20 mouse cellular contexts compared by ENCODE assay signal in genomic region chr4:42868193-42868592, GRCm38 (mm10). TPM values are rescaled to one million over a fixed set of nuclear protein-coding genes. Genes with fewer than 3 reads are reported as not detected.
"Had no signal": no experiment of that assay in that cellular context is flagged by ENCODE, and none has a peak within 500 bp of the region (broad histone marks: within the 10 kb centered on the region; RNA-seq: fewer than 3 reads in every experiment).

No protein-coding gene starts in this region.

- H3K9ac ChIP-seq: limb, embryonic 15.5 days; lung, embryonic 14.5 days; neural tube, embryonic 15.5 days had no signal

- H3K27me3 ChIP-seq: limb, embryonic 15.5 days; neural tube, embryonic 15.5 days had no signal

- H3K36me3 ChIP-seq: limb, embryonic 15.5 days; midbrain, embryonic 10.5 days; neural tube, embryonic 15.5 days had no signal

- DNase-seq: kidney, adult 18-20 months; kidney, postnatal 10 days; kidney, postnatal 4 days; lung, embryonic 14.5 days; lung, postnatal 10 days; lung, postnatal 4 days; midbrain, embryonic 14.5 days; right cerebral cortex, adult 18-20 months; thymus, adult 18-20 months; thymus, postnatal 14 days had no signal

- H3K4me1 ChIP-seq: limb, embryonic 15.5 days; midbrain, embryonic 10.5 days; neural tube, embryonic 15.5 days had no signal

- H3K4me3 ChIP-seq: layer of hippocampus, adult 2 months; left cerebral cortex, adult 2 months; limb, embryonic 15.5 days; midbrain, embryonic 10.5 days; myocyte; neural tube, embryonic 15.5 days had no signal

- H3K9me3 ChIP-seq: limb, embryonic 15.5 days; midbrain, embryonic 10.5 days; neural tube, embryonic 15.5 days had no signal

- H3K27ac ChIP-seq: layer of hippocampus, adult 2 months; left cerebral cortex, adult 2 months; limb, embryonic 15.5 days; midbrain, embryonic 10.5 days; neural tube, embryonic 15.5 days had no signal

- H3K4me2 ChIP-seq: limb, embryonic 15.5 days; lung, embryonic 14.5 days; neural tube, embryonic 15.5 days had no signal

RNA-seq across cellular contexts. Expression of gene Fam205c, which starts 5.8 kb away (rescaled TPM):
- total RNA-seq: megakaryocyte, adult 5-6 weeks had no signal
- polyA plus RNA-seq: limb, embryonic 11.5 days; limb, embryonic 15.5 days; myocyte had no signal

RNA-seq across cellular contexts. Expression of gene Gm12394, which starts 11.6 kb away (rescaled TPM):
- total RNA-seq: megakaryocyte, adult 5-6 weeks had no signal
- polyA plus RNA-seq: limb, embryonic 11.5 days; limb, embryonic 15.5 days; myocyte; stomach, embryonic 14.5 days had no signal

RNA-seq across cellular contexts. Expression of gene Fam205a1, which starts 14.5 kb away (rescaled TPM):
- total RNA-seq: layer of hippocampus, adult 2 months; megakaryocyte, adult 5-6 weeks had no signal
- polyA plus RNA-seq: kidney, embryonic 14.5 days; limb, embryonic 15.5 days; midbrain, embryonic 10.5 days; midbrain, embryonic 14.5 days; myocyte had no signal

RNA-seq across cellular contexts. Expression of gene Phf24, which starts 48.3 kb away (rescaled TPM):
- total RNA-seq: megakaryocyte, adult 5-6 weeks had no signal
- polyA plus RNA-seq: myocyte had no signal
